Mouse (Mus musculus) thymus, adult 2 months (tissue): ENCODE measurements around the gene 4930455H04Rik.

Source experiments
- CTCF ChIP-seq: fragments of 200-500 bp; IDR thresholded peaks from 2 replicates; pipeline ENCODE4 v1.5.1; 2012; ENCODE audit warnings: mild to moderate bottlenecking, control low read depth, low read length, moderate library complexity, borderline replicate concordance; ENCODE audit not compliant: control insufficient read depth, poor library complexity, insufficient read depth; ENCODE audit errors: extremely low read depth
- POLR2A ChIP-seq: fragments of 200-500 bp; IDR thresholded peaks from 2 replicates; pipeline ENCODE4 v1.6.1; 2012; ENCODE audit warnings: mild to moderate bottlenecking, low read length, control low read depth, moderate library complexity; ENCODE audit not compliant: control insufficient read depth, poor library complexity, insufficient read depth; ENCODE audit errors: extremely low read depth

- TF ChIP-seq POLR2A = no peak
- TF ChIP-seq CTCF = no peak
Observed at GRCm38 (mm10) chr3:117021907-117022306, 53.8 kb downstream of the 4930455H04Rik start.
